Mouse (Mus musculus) gastrocnemius, adult 8-10 months (tissue): Measurements from ENCODE around the gene Zfp975. TPM values are rescaled to one million over a fixed set of nuclear protein-coding genes. Genes with fewer than 3 reads are reported as not detected.
"Not testable (repeated sequence)": the region's sequence is repeated elsewhere in the genome, so short reads cannot be mapped to it uniquely, and the experiment has no call there.

ENCODE experiments used
- DNase-seq, 2 experiments: peaks; one replicate each; pipeline ENCODE4 v3.0.0; 2022; ENCODE audit warnings: low spot score in 2 of 2
- total RNA-seq, 4 experiments: library from RNA; stranded (reverse); gene quantifications; 2 replicates each; pipeline ENCODE4 v1.2.4; 2022

Zfp975 gene
- 1 to 10 TPM; 4.6 to 5.4 (median 5.0) TPM for total RNA-seq

GRCm38 (mm10) chr7:42692362-42693158 is at the start of gene Zfp975:
Gene Zfp975, minus strand, starts transcription at chr7:42692742.
- peak; percentile 58 to 65 for DNase-seq

- no peak for DNase-seq
Measured at GRCm38 (mm10) chr7:42738536-42739210, 46.1 kb upstream of the Zfp975 start.

DNA sequence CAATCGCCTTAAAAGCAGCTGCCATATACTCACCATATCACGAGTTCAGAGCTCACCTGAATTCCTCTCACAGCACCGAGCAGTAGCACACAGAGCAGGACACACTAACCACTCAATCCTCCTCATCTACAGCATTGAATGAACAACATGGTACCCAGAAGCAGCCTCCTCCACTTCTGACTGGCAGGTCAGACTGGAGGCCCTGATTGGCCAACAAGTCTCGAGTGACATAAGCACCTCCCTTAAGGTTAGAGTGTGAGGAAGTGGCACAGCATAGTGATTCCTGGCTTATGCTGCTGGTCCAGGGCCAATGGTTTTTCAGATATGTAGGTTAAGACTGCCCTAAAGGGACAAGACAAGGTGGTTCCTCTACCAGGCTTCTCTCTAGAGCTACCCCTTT is 34.4 kb upstream of the Zfp975 start, which contains the start of gene Gm17067:
Gm17067 (minus strand) TSS at position 101 of the 400 bp plus-strand sequence.
- DNase-seq = not testable (repeated sequence)

DNA sequence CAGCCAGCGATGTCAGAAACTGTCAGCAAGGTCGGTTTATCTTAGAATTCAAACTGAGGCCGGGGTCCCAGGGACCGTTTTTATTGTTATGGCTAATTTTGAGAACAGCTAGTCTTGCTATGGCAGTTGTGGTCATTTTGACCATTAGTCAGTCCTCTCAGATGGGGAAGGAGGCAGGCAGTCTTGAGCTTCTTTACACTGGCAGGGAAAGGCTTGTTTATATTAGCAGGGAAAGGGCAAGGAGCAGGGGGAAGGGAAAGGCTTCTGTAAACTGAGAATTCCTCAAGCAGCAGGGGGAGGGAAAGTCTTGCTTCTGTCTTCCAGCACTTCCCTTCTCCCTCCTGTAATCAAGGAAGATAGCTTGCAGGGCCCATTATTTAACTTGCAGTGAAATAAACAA is 709 bp upstream of the Zfp975 start:
- DNase-seq = peak in 1 of 2 experiments; percentile 2

DNA sequence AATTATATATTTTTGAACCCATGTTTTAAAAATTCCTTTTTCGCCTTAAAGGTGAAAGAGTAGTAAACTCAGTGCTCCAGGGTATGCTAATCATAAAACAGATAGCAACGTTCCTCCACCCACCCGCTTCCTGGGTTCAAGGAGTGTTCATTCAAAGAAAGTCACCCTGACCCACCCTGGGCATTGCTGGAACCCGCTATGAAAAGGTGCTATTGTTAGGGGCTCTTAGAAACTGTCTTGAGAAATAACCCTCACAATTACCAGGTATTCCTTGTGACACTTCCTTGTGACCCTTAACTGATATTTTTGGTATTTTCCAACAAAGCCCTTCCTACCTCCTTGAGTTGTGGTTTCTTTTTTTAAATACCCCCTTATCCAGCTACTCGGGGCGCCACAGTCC is 12.5 kb downstream of the Zfp975 start:
- DNase-seq = not testable (repeated sequence)

DNA sequence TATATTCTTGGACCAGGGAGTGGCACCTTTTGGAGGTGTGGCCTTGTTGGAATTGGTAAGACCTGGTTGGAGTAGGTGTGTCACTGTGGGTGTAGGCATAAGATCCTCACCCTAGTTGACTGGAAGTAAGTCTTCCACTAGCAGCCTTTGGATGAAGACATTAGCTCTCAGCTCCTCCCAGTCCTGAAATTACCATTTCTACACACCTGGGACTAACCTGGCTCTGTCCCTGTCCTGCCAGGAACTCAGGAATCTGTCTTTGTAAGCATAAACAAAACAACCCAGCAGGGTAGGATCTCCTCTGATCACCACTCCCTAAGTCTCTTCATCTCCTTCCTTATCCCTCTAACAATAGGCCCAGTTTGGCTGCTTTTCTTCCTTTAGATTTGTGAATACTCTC is 12.9 kb downstream of the Zfp975 start:
- DNase-seq = not testable (repeated sequence)

DNA sequence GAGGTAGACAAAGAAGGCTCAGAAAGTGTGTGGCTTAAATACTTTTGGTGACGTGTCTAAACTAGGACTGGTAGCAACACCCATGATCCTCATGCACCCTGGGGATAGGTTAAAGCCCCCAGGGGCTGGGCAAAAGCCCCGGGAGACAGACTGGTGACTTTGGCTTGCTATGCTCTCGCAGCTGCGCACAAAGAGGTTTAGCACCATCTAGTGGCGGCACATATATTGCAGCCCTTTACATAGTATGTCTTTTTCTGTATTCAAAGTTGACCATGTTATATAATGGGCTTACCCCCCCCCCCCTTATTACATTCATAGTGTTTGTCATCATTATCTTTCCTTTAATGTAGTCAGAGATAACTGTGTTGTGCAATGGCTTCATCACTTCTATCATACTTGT is 32.4 kb downstream of the Zfp975 start:
- DNase-seq = not testable (repeated sequence)

- DNase-seq = not testable (repeated sequence)
Measured at GRCm38 (mm10) chr7:42655211-42655610, 37.3 kb downstream of the Zfp975 start.

- DNase-seq = not testable (repeated sequence)
Measured at GRCm38 (mm10) chr7:42643120-42643620, 49.4 kb downstream of the Zfp975 start.

- peak; percentile 8 to 30 for DNase-seq
Measured at GRCm38 (mm10) chr7:42642152-42643115, 50.1 kb downstream of the Zfp975 start, which contains the start of gene Zfp976. Gene Zfp976, minus strand, starts transcription at chr7:42642588.

GRCm38 (mm10) chr7:42631031-42631430 is 61.5 kb downstream of the Zfp975 start:
- DNase-seq = not testable (repeated sequence)

Other genes starting within 250 kb of the Zfp975 start
- not detected for gene 4933421I07Rik, start 244.6 kb downstream of the Zfp975 start, total RNA-seq
- 1 to 10 TPM; 3.7 to 5.1 (median 4.5) TPM for gene Zfp141, start 187.0 kb downstream of the Zfp975 start, total RNA-seq
- not detected for gene Gm21028, start 114.2 kb downstream of the Zfp975 start, total RNA-seq
- under 1 TPM in 3 of 4 experiments, not detected in 1; 0.20 to 0.39 (median 0.22) TPM for gene Zfp977, start 100.2 kb downstream of the Zfp975 start, total RNA-seq
- 1 to 10 TPM in 2 of 4 experiments, under 1 TPM in 2; 0.94 to 1.8 (median 1.1) TPM for gene Zfp976, start 50.2 kb downstream of the Zfp975 start, total RNA-seq
- gene Gm17067, start 34.3 kb upstream of the Zfp975 start, total RNA-seq = not detected
- not detected for gene Vmn2r62, start 100.8 kb upstream of the Zfp975 start, total RNA-seq
- under 1 TPM in 2 of 4 experiments, not detected in 2; 0.07 to 0.11 TPM for gene Gm2381, start 174.5 kb upstream of the Zfp975 start, total RNA-seq
- not detected for gene Vmn2r63, start 241.1 kb upstream of the Zfp975 start, total RNA-seq